9 mouse cellular contexts compared by ENCODE assay signal in the genomic region with DNA sequence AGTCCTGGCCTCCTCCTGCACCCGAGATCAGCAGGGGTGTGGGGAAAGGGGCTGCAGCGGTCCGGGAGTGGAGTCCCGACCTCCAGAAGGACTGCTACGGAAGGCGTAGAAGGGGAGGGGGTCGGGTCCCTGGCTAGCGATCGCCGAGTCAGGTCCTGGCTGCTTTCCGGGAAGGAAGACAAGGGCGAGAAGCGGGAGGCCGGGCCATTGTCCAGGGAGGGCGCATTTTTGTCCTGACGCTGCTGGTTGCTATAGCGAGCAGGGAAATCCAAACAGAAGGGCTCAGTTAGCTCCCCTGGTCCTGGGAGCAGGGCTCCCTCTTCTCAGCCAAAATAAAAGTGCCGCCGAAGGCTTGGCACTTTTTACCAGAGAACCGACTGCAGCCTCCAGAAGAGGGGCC. TPM values are rescaled to one million over a fixed set of nuclear protein-coding genes. Genes with fewer than 3 reads are reported as not detected.
A peak's percentile ranks its signal among the peaks of the same experiment; 100 is the strongest.
DNase-seq lines count a peak whose midpoint lies in the region; ATAC-seq and TF ChIP-seq lines count a peak whose summit lies in the region.
"Had no signal": no experiment of that assay in that cellular context is flagged by ENCODE, and none has a peak within 500 bp of the region (broad histone marks: within the 10 kb centered on the region; RNA-seq: fewer than 3 reads in every experiment).

No protein-coding gene starts in this region.

- under 1% methylated on average over 19 of the region's 20 CpGs for WGBS in kidney, postnatal 0 days
- WGBS in embryonic facial prominence, embryonic 12.5 days, result under 1% methylated on average over 20 of the region's 20 CpGs
- under 1% methylated on average over 20 of the region's 20 CpGs for WGBS in midbrain, embryonic 11.5 days

- peaks cover 8% of the 10 kb centered on the region; the same call in 1 of the 2 replicates for H3K4me1 ChIP-seq in kidney, postnatal 0 days (replicated peaks; ENCODE audit: insufficient read depth, low read length)
- H3K4me1 ChIP-seq in embryonic facial prominence, embryonic 12.5 days, result peaks cover 25% of the 10 kb centered on the region
- peaks cover 34% of the 10 kb centered on the region for H3K4me1 ChIP-seq in midbrain, embryonic 11.5 days (ENCODE audit: control insufficient read depth, insufficient read depth, low read length)

- ATAC-seq in kidney, postnatal 0 days (replicated peaks; ENCODE audit: low FRiP score, low read depth), result no peak
- no peak for ATAC-seq in embryonic facial prominence, embryonic 12.5 days (ENCODE audit: insufficient number of reproducible peaks, insufficient read depth, low FRiP score, low TSS enrichment)
- peak; percentile 45 for ATAC-seq in midbrain, embryonic 11.5 days (ENCODE audit: low FRiP score)

- peak overlapping the region; percentile 37 for H3K4me2 ChIP-seq in kidney, postnatal 0 days (ENCODE audit: low read length)
- peak overlapping the region; percentile 30 for H3K4me2 ChIP-seq in embryonic facial prominence, embryonic 12.5 days (replicated peaks)
- peak overlapping the region; percentile 69 for H3K4me2 ChIP-seq in midbrain, embryonic 11.5 days

- H3K36me3 ChIP-seq in kidney, postnatal 0 days (ENCODE audit: insufficient read depth, low read length), result no peaks in the 10 kb centered on the region
- no peaks in the 10 kb centered on the region for H3K36me3 ChIP-seq in embryonic facial prominence, embryonic 12.5 days
- no peaks in the 10 kb centered on the region for H3K36me3 ChIP-seq in midbrain, embryonic 11.5 days (ENCODE audit: control insufficient read depth, insufficient read depth, low read length)

- H3K4me3 ChIP-seq in kidney, postnatal 0 days (replicated peaks; ENCODE audit: low read depth, low read length), result 0 out of 2 replicates have a peak overlapping the region, but pooled peaks have one; percentile 4
- peak overlapping the region; percentile 13; the same call in 1 of the 2 replicates for H3K4me3 ChIP-seq in embryonic facial prominence, embryonic 12.5 days
- H3K4me3 ChIP-seq in midbrain, embryonic 11.5 days (ENCODE audit: low read depth, low read length), result peak overlapping the region; percentile 44

- H3K9ac ChIP-seq in kidney, postnatal 0 days (ENCODE audit: low read depth, low read length), result no peak overlapping the region
- no peak overlapping the region for H3K9ac ChIP-seq in embryonic facial prominence, embryonic 12.5 days
- peak overlapping the region; percentile 84 for H3K9ac ChIP-seq in midbrain, embryonic 11.5 days (ENCODE audit: low read length)

- DNase-seq in kidney, postnatal 0 days (ENCODE audit: low spot score), result no peak
- no peak for DNase-seq in kidney, adult 18-20 months
- peak; percentile 75 to 80 for DNase-seq in layer of hippocampus, adult 8-10 months (ENCODE audit: low spot score in 2 of 2)
- peak; percentile 98 for DNase-seq in midbrain, embryonic 11.5 days (ENCODE audit: low spot score, missing footprints)
- no peak for DNase-seq in thymus, postnatal 0 days (ENCODE audit: low spot score)
- DNase-seq in ovary, adult 18-20 months (ENCODE audit: low spot score), result no peak
- DNase-seq in ovary, postnatal 14 days (ENCODE audit: low spot score), result no peak

- no peak overlapping the region for H3K27ac ChIP-seq in kidney, postnatal 0 days
- no peak overlapping the region for H3K27ac ChIP-seq in embryonic facial prominence, embryonic 12.5 days
- peak overlapping the region; percentile 99 for H3K27ac ChIP-seq in midbrain, embryonic 11.5 days (ENCODE audit: low read depth, low read length)
- H3K27ac ChIP-seq: macrophage had no signal

- peaks cover 85% of the 10 kb centered on the region for H3K27me3 ChIP-seq in kidney, postnatal 0 days (ENCODE audit: insufficient read depth, low read length)
- peaks cover 84% of the 10 kb centered on the region for H3K27me3 ChIP-seq in embryonic facial prominence, embryonic 12.5 days
- H3K27me3 ChIP-seq in midbrain, embryonic 11.5 days (ENCODE audit: control insufficient read depth, insufficient read depth, low read length), result no peaks in the 10 kb centered on the region

- TF ChIP-seq CTCF in kidney, postnatal 0 days (IDR thresholded peaks at IDR 0.05; ENCODE audit: low read depth), result no peak

- no peaks in the 10 kb centered on the region for H3K9me3 ChIP-seq in kidney, postnatal 0 days (replicated peaks; ENCODE audit: low read length)
- no peaks in the 10 kb centered on the region for H3K9me3 ChIP-seq in embryonic facial prominence, embryonic 12.5 days
- H3K9me3 ChIP-seq in midbrain, embryonic 11.5 days (ENCODE audit: control insufficient read depth, low read length), result no peaks in the 10 kb centered on the region

RNA-seq across cellular contexts. Expression of gene Pou3f2, which starts 6.8 kb away (rescaled TPM):
- not detected in 2 replicates for polyA plus RNA-seq in kidney, postnatal 0 days (2015; fragmentation: Nextera tagmentation; extraction: Ambion mirVana)
- polyA plus RNA-seq in embryonic facial prominence, embryonic 12.5 days (2016; fragmentation: Nextera tagmentation; extraction: Ambion mirVana), result 1.2 and 2.1 TPM in 2 replicates
- total RNA-seq in layer of hippocampus, adult 8-10 months (2022), result 10 to 100 TPM in 2 of 4 experiments, 1 to 10 TPM in 2; 9.0 to 10.6 (median 10.0) TPM
- 55.6 and 66.9 TPM in 2 replicates for polyA plus RNA-seq in midbrain, embryonic 11.5 days (2014; fragmentation: Nextera tagmentation; extraction: Ambion mirVana)
- polyA plus RNA-seq in thymus, postnatal 0 days (2015; fragmentation: Nextera tagmentation; extraction: Ambion mirVana), result not detected in 2 replicates
- polyA plus RNA-seq: macrophage had no signal

Comparison
In these comparisons a context has a peak if more than half of its experiments do, and no peak if none do; other contexts are left out.
1. DNase-seq: peak in layer of hippocampus, adult 8-10 months (2 of 2) and midbrain, embryonic 11.5 days (single experiment); none in kidney, postnatal 0 days (single experiment), kidney, adult 18-20 months (single experiment), thymus, postnatal 0 days (single experiment), ovary, adult 18-20 months (single experiment) and ovary, postnatal 14 days (single experiment).
2. RNA of gene Pou3f2, which starts 6.8 kb away (polyA plus RNA-seq): 55.6 to 66.9 TPM in midbrain, embryonic 11.5 days; 1.2 to 2.1 TPM in embryonic facial prominence, embryonic 12.5 days, not detected in kidney, postnatal 0 days and not detected in thymus, postnatal 0 days; every median in the first group is over 10 times any median in the second.
3. Peak in every context shown above with its lines, with median percentiles within 50 percentile points of each other: H3K4me2 ChIP-seq and H3K4me3 ChIP-seq.